Mouse (Mus musculus): ENCODE results near the gene Hoxa1. TPM values are rescaled to one million over a fixed set of nuclear protein-coding genes. Genes with fewer than 3 reads are reported as not detected.

Hoxa1 gene
- total and polyA plus RNA-seq, 3 experiments = 0.20 to 0.43 TPM; not detected in 1

DNA sequence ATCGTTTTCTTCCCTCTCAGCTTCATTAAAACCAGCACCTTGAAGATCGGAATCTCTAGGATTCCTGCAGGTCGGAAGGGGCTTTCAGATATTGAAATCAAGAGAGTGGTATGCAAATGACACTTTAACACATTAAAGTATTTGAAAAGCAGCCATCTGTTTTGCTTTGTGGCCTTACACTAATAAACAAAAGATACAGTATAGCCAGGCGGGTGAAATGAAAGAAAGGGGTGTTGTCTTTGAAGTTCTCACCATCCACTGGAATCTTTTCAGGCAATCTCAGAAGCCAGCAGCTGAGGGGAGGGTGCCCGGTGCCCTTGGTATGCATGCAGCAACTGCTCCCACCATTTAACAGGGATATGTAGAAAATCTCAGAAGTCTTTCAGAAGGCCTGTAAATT, 4.1 kb downstream of the Hoxa1 start:
- 44% methylated on average over 5 of the region's 5 CpGs for WGBS
- intact Hi-C loops (cut with DNase I) = no loop called here
- Histone ChIP-seq H3K79me2 (replicated peaks; ENCODE audit: control insufficient read depth, insufficient read depth, low read length) (no peaks in the 10 kb centered on the region), H3K9ac (ENCODE audit: low read depth, low read length) (no peak overlapping the region), H3K27me3 (ENCODE audit: control insufficient read depth, insufficient read depth, low read length) (peaks cover 9% of the 10 kb centered on the region), H3K4me1 (ENCODE audit: control insufficient read depth, insufficient read depth, low read length) (no peaks in the 10 kb centered on the region), H3K4me3 (no peak overlapping the region), H3K27ac (no peak overlapping the region), H3K36me3 (ENCODE audit: control insufficient read depth, insufficient read depth, low read length) (no peaks in the 10 kb centered on the region)
- DNase-seq = no peak
- TF ChIP-seq CTCF (IDR thresholded peaks at IDR 0.05) = no peak
- no peak for TF ChIP-seq POLR2A (IDR thresholded peaks at IDR 0.05; ENCODE audit: insufficient read depth, low read depth, low read length)
- TF ChIP-seq EP300 (IDR thresholded peaks at IDR 0.05; ENCODE audit: insufficient read depth, low read depth, low read length) = no peak

DNA sequence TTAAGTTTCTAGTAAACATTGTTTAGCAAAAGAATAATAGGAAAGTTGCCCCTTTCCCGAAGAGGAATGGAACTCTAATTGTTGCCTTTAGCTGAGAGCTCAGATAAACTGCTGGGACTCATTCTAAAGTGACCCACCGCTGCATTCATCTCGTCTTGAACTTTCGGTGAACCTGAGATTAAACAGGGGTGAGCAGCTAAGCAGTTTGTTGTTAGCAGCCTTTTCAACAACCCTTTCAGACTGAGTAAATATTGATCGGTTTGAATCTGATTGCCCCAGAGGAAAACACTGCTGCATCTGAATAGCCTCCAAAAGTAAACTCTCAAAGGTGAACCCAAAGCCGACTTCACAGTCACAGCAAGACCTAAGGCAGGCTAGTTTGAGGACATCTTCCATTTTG, 4.8 kb downstream of the Hoxa1 start:
- no peak overlapping the region for H3K27ac ChIP-seq
- H3K27me3 ChIP-seq (ENCODE audit: control insufficient read depth, insufficient read depth, low read length) = peaks cover 7% of the 10 kb centered on the region
- H3K9ac ChIP-seq (ENCODE audit: low read depth, low read length) = no peak overlapping the region
- TF ChIP-seq CTCF (IDR thresholded peaks at IDR 0.05) = no peak
- TF ChIP-seq POLR2A (IDR thresholded peaks at IDR 0.05; ENCODE audit: insufficient read depth, low read depth, low read length) = no peak
- no peak for TF ChIP-seq EP300 (IDR thresholded peaks at IDR 0.05; ENCODE audit: insufficient read depth, low read depth, low read length)
- H3K4me1 ChIP-seq (ENCODE audit: control insufficient read depth, insufficient read depth, low read length) = no peaks in the 10 kb centered on the region
- WGBS = 16% methylated on average over 6 of the region's 6 CpGs
- H3K79me2 ChIP-seq (replicated peaks; ENCODE audit: control insufficient read depth, insufficient read depth, low read length) = no peaks in the 10 kb centered on the region
- H3K4me3 ChIP-seq = no peak overlapping the region
- intact Hi-C loops (cut with DNase I) = no loop called here
- H3K36me3 ChIP-seq (ENCODE audit: control insufficient read depth, insufficient read depth, low read length) = no peaks in the 10 kb centered on the region
- DNase-seq = no peak

DNA sequence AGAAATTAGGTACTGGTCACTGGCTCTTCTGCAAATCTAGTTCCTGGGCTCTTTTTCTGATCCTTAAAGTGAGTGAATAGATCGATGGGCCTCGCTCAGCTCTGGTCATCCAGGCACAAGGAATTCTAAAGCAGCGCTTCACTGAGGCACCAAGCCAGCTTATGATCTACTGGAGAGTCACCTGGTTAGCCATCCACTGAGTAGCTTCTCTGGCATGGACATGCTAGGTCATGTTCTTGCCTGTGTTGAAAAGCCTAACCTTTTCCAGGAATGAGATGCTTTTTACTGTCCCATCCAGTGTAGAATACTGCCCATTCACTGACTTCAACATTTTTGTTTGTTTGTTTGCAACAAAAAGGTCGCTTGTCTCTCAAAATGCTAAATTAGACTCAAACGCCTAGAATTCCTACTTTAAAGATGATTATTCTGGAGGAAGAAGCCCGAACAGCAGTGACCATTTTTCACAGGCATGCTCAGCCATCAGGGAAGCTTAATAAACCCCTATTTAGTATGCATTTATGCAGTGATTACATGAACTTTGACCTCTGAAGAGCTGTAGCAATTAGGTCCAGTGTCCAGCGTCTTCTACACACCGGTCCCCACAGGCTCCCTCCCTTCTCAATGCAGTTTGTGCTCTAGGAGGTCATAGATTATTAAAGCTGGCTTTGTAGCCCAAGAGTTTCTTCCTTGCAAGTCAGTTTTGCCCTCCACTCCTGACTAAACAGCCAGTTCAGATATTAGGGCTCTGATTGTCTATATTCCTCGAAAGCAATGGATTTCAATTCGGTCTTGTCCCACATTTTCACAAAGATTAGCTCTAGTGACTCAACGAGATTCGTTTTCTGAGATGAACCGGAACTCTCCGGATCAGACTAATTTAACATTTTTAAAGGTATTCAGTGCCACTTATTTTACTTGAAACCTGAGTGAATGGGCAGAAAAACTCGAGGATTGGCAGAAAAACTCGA, 5.6 kb downstream of the Hoxa1 start:
- 26% methylated on average over 16 of the region's 16 CpGs for WGBS

DNA sequence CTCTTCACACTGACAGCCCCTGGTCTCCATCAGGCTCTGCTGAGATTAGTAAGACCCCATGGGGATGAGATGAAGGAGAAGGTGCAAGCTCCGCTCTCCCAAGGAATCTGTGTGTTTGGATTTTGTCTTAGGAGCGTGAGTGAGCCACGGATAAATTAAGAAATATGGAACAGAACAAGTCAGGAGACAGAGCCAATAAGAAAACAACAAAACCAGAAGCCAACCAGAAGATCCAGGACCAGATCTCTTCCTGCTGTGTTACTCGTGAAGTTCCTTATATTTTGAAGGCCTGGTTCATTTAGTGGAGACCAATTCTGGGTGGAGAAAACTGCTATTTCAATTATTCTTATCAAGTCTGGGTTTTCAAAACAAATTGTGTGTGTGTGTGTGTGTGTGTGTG, 6.5 kb downstream of the Hoxa1 start:
- Histone ChIP-seq H3K36me3 (ENCODE audit: control insufficient read depth, insufficient read depth, low read length) (no peaks in the 10 kb centered on the region), H3K27ac (no peak overlapping the region), H3K79me2 (replicated peaks; ENCODE audit: control insufficient read depth, insufficient read depth, low read length) (no peaks in the 10 kb centered on the region), H3K9ac (ENCODE audit: low read depth, low read length) (no peak overlapping the region), H3K27me3 (ENCODE audit: control insufficient read depth, insufficient read depth, low read length) (peaks cover 7% of the 10 kb centered on the region), H3K4me3 (no peak overlapping the region), H3K4me1 (ENCODE audit: control insufficient read depth, insufficient read depth, low read length) (no peaks in the 10 kb centered on the region)
- intact Hi-C loops (cut with DNase I) = no loop called here
- 37% methylated on average over 4 of the region's 4 CpGs for WGBS
- no peak for DNase-seq
- TF ChIP-seq POLR2A (IDR thresholded peaks at IDR 0.05; ENCODE audit: insufficient read depth, low read depth, low read length) = no peak

More for the DNA sequence above, 5.6 kb downstream of the Hoxa1 start:
- intact Hi-C loops (cut with DNase I) = no loop called here
- peaks cover 5% of the 10 kb centered on the region for H3K27me3 ChIP-seq (ENCODE audit: control insufficient read depth, insufficient read depth, low read length)
- H3K79me2 ChIP-seq (replicated peaks; ENCODE audit: control insufficient read depth, insufficient read depth, low read length) = no peaks in the 10 kb centered on the region
- DNase-seq = no peak
- no peak overlapping the region for H3K9ac ChIP-seq (ENCODE audit: low read depth, low read length)
- no peaks in the 10 kb centered on the region for H3K36me3 ChIP-seq (ENCODE audit: control insufficient read depth, insufficient read depth, low read length)
- H3K4me3 ChIP-seq = no peak overlapping the region
- TF ChIP-seq CTCF (IDR thresholded peaks at IDR 0.05) (no peak), POLR2A (IDR thresholded peaks at IDR 0.05; ENCODE audit: insufficient read depth, low read depth, low read length) (no peak), EP300 (IDR thresholded peaks at IDR 0.05; ENCODE audit: insufficient read depth, low read depth, low read length) (no peak)
- H3K27ac ChIP-seq = no peak overlapping the region
- no peaks in the 10 kb centered on the region for H3K4me1 ChIP-seq (ENCODE audit: control insufficient read depth, insufficient read depth, low read length)

DNA sequence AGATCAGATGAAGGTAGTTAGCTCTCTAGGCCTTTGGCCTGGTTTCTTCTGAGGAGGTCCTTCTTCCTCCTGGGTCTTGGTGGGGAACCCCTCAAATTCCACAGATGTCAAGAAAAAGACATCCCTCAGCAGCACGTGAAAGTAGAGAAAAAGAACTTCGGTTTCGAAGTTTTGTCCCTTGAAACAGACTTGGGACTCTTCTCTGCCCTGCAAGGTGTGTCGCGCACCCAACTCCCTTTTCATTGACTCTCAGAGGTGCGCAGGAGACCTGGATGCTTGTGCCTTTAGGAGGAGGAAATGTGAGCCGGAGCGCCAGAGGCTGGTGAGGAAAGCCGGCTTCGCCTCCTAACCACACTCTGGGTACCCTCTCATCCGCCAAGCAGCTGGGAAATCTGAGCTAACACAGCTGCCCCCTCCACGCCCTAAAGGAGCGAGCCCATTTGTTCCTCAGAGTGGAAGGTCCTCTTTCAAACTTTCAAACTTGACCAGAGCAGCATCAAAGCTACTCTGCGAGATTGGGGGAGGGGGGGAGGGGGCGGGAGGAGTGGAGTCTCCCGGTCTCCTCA, 7.6 kb downstream of the Hoxa1 start:
- TF ChIP-seq CTCF (IDR thresholded peaks at IDR 0.05) (no peak), EP300 (IDR thresholded peaks at IDR 0.05; ENCODE audit: insufficient read depth, low read depth, low read length) (no peak), POLR2A (IDR thresholded peaks at IDR 0.05; ENCODE audit: insufficient read depth, low read depth, low read length) (no peak)
- H3K9ac ChIP-seq (ENCODE audit: low read depth, low read length) = no peak overlapping the region
- 14% methylated on average over 16 of the region's 16 CpGs for WGBS
- intact Hi-C loops (cut with DNase I) = no loop called here
- H3K79me2 ChIP-seq (replicated peaks; ENCODE audit: control insufficient read depth, insufficient read depth, low read length) = no peaks in the 10 kb centered on the region
- H3K27me3 ChIP-seq (ENCODE audit: control insufficient read depth, insufficient read depth, low read length) = peaks cover 7% of the 10 kb centered on the region
- no peaks in the 10 kb centered on the region for H3K4me1 ChIP-seq (ENCODE audit: control insufficient read depth, insufficient read depth, low read length)
- H3K36me3 ChIP-seq (ENCODE audit: control insufficient read depth, insufficient read depth, low read length) = no peaks in the 10 kb centered on the region
- H3K4me3 ChIP-seq = no peak overlapping the region
- no peak for DNase-seq
- no peak overlapping the region for H3K27ac ChIP-seq

DNA sequence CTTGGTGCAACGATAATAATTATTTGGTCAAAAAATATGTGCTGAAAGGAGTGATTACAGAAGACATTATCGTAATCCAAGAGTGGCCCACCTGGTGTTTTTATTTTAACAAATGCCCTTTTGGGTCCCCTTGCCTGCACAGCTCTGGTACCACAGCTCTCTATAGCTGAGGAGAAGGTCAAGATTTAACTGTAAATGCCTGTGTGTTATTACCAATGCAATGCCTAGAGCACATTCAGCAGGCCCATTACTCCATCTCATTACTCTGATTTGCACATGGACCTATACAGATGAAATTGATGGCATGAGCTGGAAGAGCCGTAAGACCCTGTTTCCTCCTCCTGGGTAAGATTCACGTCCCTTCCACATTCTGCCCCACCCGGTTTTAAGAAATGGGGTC, 19.0 kb downstream of the Hoxa1 start:
- no peaks in the 10 kb centered on the region for H3K4me1 ChIP-seq (ENCODE audit: control insufficient read depth, insufficient read depth, low read length)
- intact Hi-C loops (cut with DNase I) = no loop called here
- H3K79me2 ChIP-seq (replicated peaks; ENCODE audit: control insufficient read depth, insufficient read depth, low read length) = no peaks in the 10 kb centered on the region
- H3K27me3 ChIP-seq (ENCODE audit: control insufficient read depth, insufficient read depth, low read length) = no peaks in the 10 kb centered on the region
- 83% methylated on average over 5 of the region's 5 CpGs for WGBS
- H3K9ac ChIP-seq (ENCODE audit: low read depth, low read length) = no peak overlapping the region
- no peak overlapping the region for H3K27ac ChIP-seq
- no peak for TF ChIP-seq CTCF (IDR thresholded peaks at IDR 0.05)
- TF ChIP-seq EP300 (IDR thresholded peaks at IDR 0.05; ENCODE audit: insufficient read depth, low read depth, low read length) = no peak
- TF ChIP-seq POLR2A (IDR thresholded peaks at IDR 0.05; ENCODE audit: insufficient read depth, low read depth, low read length) = no peak
- H3K36me3 ChIP-seq (ENCODE audit: control insufficient read depth, insufficient read depth, low read length) = no peaks in the 10 kb centered on the region
- no peak overlapping the region for H3K4me3 ChIP-seq
- DNase-seq = no peak

Data from heart, adult 2 months (tissue).